Mouse (Mus musculus): ENCODE measurements around the gene Tgfa. TPM values are rescaled to one million over a fixed set of nuclear protein-coding genes. Genes with fewer than 3 reads are reported as not detected.

Gene Tgfa
- polyA plus RNA-seq, 1 experiment: 0.20 TPM

GRCm38 (mm10) chr6:86210619-86211018 is 15.6 kb downstream of the Tgfa start:
- TF ChIP-seq SRF (IDR thresholded peaks at IDR 0.05; ENCODE audit: control insufficient read depth, insufficient read length, low read depth) (no peak), TCF3 (IDR thresholded peaks at IDR 0.05; ENCODE audit: insufficient read length, low read depth) (no peak), REST (IDR thresholded peaks at IDR 0.05; ENCODE audit: insufficient read depth, insufficient read length) (no peak), MYOG (IDR thresholded peaks at IDR 0.05; ENCODE audit: control insufficient read depth in 1 of 3, insufficient read depth in 1 of 3, insufficient read length in 2 of 3, low read depth in 2 of 3) (no peak), POLR2AphosphoS2 (IDR thresholded peaks at IDR 0.05; ENCODE audit: insufficient read length, low read depth) (no peak), USF1 (IDR thresholded peaks at IDR 0.05; ENCODE audit: low read depth) (no peak), POLR2A (IDR thresholded peaks at IDR 0.05; ENCODE audit: insufficient read length, low read depth) (no peak), TCF12 (IDR thresholded peaks at IDR 0.05; ENCODE audit: insufficient read depth, poor library complexity, severe bottlenecking) (no peak), MYOD1 (IDR thresholded peaks at IDR 0.05; ENCODE audit: control insufficient read depth in 1 of 3, insufficient read length in 2 of 3, low read depth in 2 of 3) (no peak), CEBPB (IDR thresholded peaks at IDR 0.05; ENCODE audit: insufficient read depth, poor library complexity, severe bottlenecking) (no peak), E2F4 (IDR thresholded peaks at IDR 0.05; ENCODE audit: insufficient read depth) (no peak), MAX (IDR thresholded peaks at IDR 0.05; ENCODE audit: low read depth) (no peak)

DNA sequence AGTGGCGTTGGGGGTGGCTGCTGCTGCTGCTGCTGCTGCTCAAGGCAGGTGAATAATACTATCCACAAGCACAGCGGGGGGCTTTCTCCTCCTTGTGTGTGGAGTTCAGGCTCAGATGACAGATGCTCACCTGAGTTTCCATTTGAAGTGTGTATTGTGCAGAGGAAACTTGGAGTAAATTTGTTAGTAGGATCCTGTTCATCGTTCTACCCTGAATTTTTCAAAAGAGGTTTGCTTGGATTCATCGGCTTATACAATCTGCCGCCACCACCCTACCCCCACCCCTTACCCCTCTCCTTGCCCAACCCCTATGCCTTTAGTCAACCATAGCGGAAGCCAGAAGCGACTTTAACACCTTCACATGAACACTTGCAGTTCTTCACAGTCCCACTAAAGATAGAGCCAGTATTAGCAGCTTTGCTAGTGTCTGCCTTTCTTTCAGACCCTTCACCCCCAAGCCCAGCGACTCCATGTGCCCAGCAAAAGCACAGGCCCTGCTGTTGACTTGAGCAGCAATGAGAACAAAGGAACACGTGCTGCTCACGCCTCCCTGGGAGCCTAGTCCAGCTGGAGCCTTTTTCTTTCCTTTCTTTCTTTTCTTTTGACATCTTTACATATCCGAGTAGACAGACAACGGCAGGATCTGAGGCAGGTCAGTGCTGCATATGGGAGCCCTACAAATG is 16.2 kb downstream of the Tgfa start:
- no peak overlapping the region for H3K4me2 ChIP-seq (ENCODE audit: low read depth)
- H3K36me3 ChIP-seq (ENCODE audit: control insufficient read depth, insufficient read depth): no peaks in the 10 kb centered on the region
- peaks cover 16% of the 10 kb centered on the region for H3K27me3 ChIP-seq (ENCODE audit: control insufficient read depth, insufficient read depth, insufficient read length)
- no peak for TF ChIP-seq POLR2AphosphoS2 (IDR thresholded peaks at IDR 0.05; ENCODE audit: insufficient read length, low read depth)
- no peak for TF ChIP-seq MYOG (IDR thresholded peaks at IDR 0.05; ENCODE audit: control insufficient read depth in 1 of 3, insufficient read depth in 1 of 3, insufficient read length in 2 of 3, low read depth in 2 of 3)
- no peak for TF ChIP-seq SRF (IDR thresholded peaks at IDR 0.05; ENCODE audit: control insufficient read depth, insufficient read length, low read depth)
- TF ChIP-seq E2F4 (IDR thresholded peaks at IDR 0.05; ENCODE audit: insufficient read depth): no peak
- no peak for TF ChIP-seq CEBPB (IDR thresholded peaks at IDR 0.05; ENCODE audit: insufficient read depth, poor library complexity, severe bottlenecking)
- no peak for TF ChIP-seq MYOD1 (IDR thresholded peaks at IDR 0.05; ENCODE audit: control insufficient read depth in 1 of 3, insufficient read length in 2 of 3, low read depth in 2 of 3)
- no peak for TF ChIP-seq TCF3 (IDR thresholded peaks at IDR 0.05; ENCODE audit: insufficient read length, low read depth)
- TF ChIP-seq USF1 (IDR thresholded peaks at IDR 0.05; ENCODE audit: low read depth): no peak
- TF ChIP-seq REST (IDR thresholded peaks at IDR 0.05; ENCODE audit: insufficient read depth, insufficient read length): no peak
- TF ChIP-seq POLR2A (IDR thresholded peaks at IDR 0.05; ENCODE audit: insufficient read length, low read depth): no peak
- TF ChIP-seq TCF12 (IDR thresholded peaks at IDR 0.05; ENCODE audit: insufficient read depth, poor library complexity, severe bottlenecking): no peak
- no peak for TF ChIP-seq MAX (IDR thresholded peaks at IDR 0.05; ENCODE audit: low read depth)
- no peaks in the 10 kb centered on the region for H3K79me2 ChIP-seq (ENCODE audit: control insufficient read depth, insufficient read depth)
- no peak overlapping the region for H3K4me3 ChIP-seq
- no peak overlapping the region for H3ac ChIP-seq (ENCODE audit: control insufficient read depth, insufficient read length)

More at GRCm38 (mm10) chr6:86210619-86211018, 15.6 kb downstream of the Tgfa start:
- H3K79me2 ChIP-seq (ENCODE audit: control insufficient read depth, insufficient read depth): no peaks in the 10 kb centered on the region
- no peak overlapping the region for H3K4me3 ChIP-seq
- H3K27me3 ChIP-seq (ENCODE audit: control insufficient read depth, insufficient read depth, insufficient read length): peaks cover 16% of the 10 kb centered on the region
- H3ac ChIP-seq (ENCODE audit: control insufficient read depth, insufficient read length): no peak overlapping the region
- no peaks in the 10 kb centered on the region for H3K36me3 ChIP-seq (ENCODE audit: control insufficient read depth, insufficient read depth)
- H3K4me2 ChIP-seq (ENCODE audit: low read depth): no peak overlapping the region

DNA sequence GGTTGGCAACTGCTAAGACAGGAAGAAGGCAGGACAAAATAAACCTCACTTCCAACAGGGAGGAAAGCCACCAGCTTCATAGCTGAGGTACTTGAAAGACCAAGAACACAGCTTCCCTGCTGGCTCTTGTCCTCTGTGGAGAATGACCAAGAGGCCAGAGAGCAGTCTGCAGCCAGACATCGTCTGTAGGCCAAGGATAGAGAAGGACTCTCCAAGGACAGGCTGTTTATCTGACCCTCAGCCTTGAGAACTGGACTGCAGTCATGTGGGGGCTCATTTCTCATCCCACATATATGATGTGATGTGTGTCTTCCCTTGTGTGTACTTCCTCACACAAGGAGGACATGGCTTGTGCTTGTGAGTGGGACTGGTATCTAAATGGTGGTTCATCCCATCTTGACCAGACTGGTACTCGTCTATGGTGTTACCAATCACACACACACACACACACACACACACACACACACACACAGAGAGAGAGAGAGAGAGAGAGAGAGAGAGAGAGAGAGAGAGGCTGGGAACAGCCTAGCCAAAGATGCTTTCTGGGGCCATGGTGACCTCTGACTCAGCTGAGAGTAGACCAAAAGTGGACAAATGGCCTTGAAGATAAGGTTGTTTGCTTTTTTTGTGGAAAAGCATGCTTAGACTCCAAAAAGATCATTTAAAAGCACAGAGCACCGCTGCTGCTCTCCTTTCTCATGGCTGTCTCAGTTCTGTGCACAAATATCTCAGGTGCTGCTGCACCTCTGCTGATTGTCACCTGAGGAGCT is 18.0 kb downstream of the Tgfa start:
- H3K4me2 ChIP-seq (ENCODE audit: low read depth): no peak overlapping the region
- H3K79me2 ChIP-seq (ENCODE audit: control insufficient read depth, insufficient read depth): no peaks in the 10 kb centered on the region
- H3ac ChIP-seq (ENCODE audit: control insufficient read depth, insufficient read length): no peak overlapping the region
- H3K4me3 ChIP-seq: no peak overlapping the region
- peaks cover 11% of the 10 kb centered on the region for H3K27me3 ChIP-seq (ENCODE audit: control insufficient read depth, insufficient read depth, insufficient read length)
- H3K36me3 ChIP-seq (ENCODE audit: control insufficient read depth, insufficient read depth): no peaks in the 10 kb centered on the region
- TF ChIP-seq TCF12 (IDR thresholded peaks at IDR 0.05; ENCODE audit: insufficient read depth, poor library complexity, severe bottlenecking): no peak

- Histone ChIP-seq H3K36me3 (ENCODE audit: control insufficient read depth, insufficient read depth) (no peaks in the 10 kb centered on the region), H3K4me3 (no peak overlapping the region), H3K79me2 (ENCODE audit: control insufficient read depth, insufficient read depth) (no peaks in the 10 kb centered on the region), H3K4me2 (ENCODE audit: low read depth) (no peak overlapping the region), H3ac (ENCODE audit: control insufficient read depth, insufficient read length) (no peak overlapping the region), H3K27me3 (ENCODE audit: control insufficient read depth, insufficient read depth, insufficient read length) (peaks cover 6% of the 10 kb centered on the region)
- no peak for TF ChIP-seq TCF12 (IDR thresholded peaks at IDR 0.05; ENCODE audit: insufficient read depth, poor library complexity, severe bottlenecking)
- TF ChIP-seq SRF (IDR thresholded peaks at IDR 0.05; ENCODE audit: control insufficient read depth, insufficient read length, low read depth): no peak
- no peak for TF ChIP-seq MYOG (IDR thresholded peaks at IDR 0.05; ENCODE audit: control insufficient read depth in 1 of 3, insufficient read depth in 1 of 3, insufficient read length in 2 of 3, low read depth in 2 of 3)
- TF ChIP-seq POLR2A (IDR thresholded peaks at IDR 0.05; ENCODE audit: insufficient read length, low read depth): no peak
- TF ChIP-seq POLR2AphosphoS2 (IDR thresholded peaks at IDR 0.05; ENCODE audit: insufficient read length, low read depth): no peak
- TF ChIP-seq REST (IDR thresholded peaks at IDR 0.05; ENCODE audit: insufficient read depth, insufficient read length): no peak
- TF ChIP-seq CEBPB (IDR thresholded peaks at IDR 0.05; ENCODE audit: insufficient read depth, poor library complexity, severe bottlenecking): no peak
- no peak for TF ChIP-seq MYOD1 (IDR thresholded peaks at IDR 0.05; ENCODE audit: control insufficient read depth in 1 of 3, insufficient read length in 2 of 3, low read depth in 2 of 3)
Measured at GRCm38 (mm10) chr6:86218066-86218465, 23.0 kb downstream of the Tgfa start.
